Mouse (Mus musculus) MEL (cell line): ENCODE data around the gene Nabp2. TPM values are rescaled to one million over a fixed set of nuclear protein-coding genes. Genes with fewer than 3 reads are reported as not detected.
A peak's percentile ranks its signal among the peaks of the same experiment; 100 is the strongest.

Experiments
- DNase-seq: peaks from one replicate; pipeline ENCODE4 v3.0.0; 2011; ENCODE audit warnings: low read depth, low spot score
- H3K27ac ChIP-seq: 2 replicates; pipeline ENCODE4 v1.5.1; 2012; ENCODE audit warnings: low read depth, mild to moderate bottlenecking, control low read depth, low read length, moderate library complexity; ENCODE audit not compliant: control insufficient read depth
- H3K27me3 ChIP-seq, 2 experiments: fragments of 150-350 bp in 1 of 2; sonication (generic) in 1 of 2; 2 replicates each; pipeline ENCODE4 v1.6.1; 2012; ENCODE audit warnings: low read length in 2 of 2, mild to moderate bottlenecking in 2 of 2, improper control_type of control experiment in 1 of 2, moderate library complexity in 1 of 2; ENCODE audit not compliant: insufficient read depth in 2 of 2, control insufficient read depth in 1 of 2
- H3K36me3 ChIP-seq, 2 experiments: 2 replicates each; pipeline ENCODE4 v1.6.1; 2012 to 2014; ENCODE audit warnings: low read length in 2 of 2, improper control_type of control experiment in 1 of 2, inconsistent platforms in 1 of 2, mild to moderate bottlenecking in 1 of 2; ENCODE audit not compliant: insufficient read depth in 2 of 2, control insufficient read depth in 1 of 2
- H3K4me1 ChIP-seq, 2 experiments: fragments of 150-350 bp in 1 of 2; sonication (generic) in 1 of 2; 2 replicates each; pipeline ENCODE4 v1.6.1; 2012; ENCODE audit warnings: low read length in 2 of 2, improper control_type of control experiment in 1 of 2, mild to moderate bottlenecking in 1 of 2; ENCODE audit not compliant: insufficient read depth in 2 of 2, control insufficient read depth in 1 of 2
- H3K4me3 ChIP-seq, 2 experiments: fragments of 150-350 bp in 1 of 2; sonication (generic) in 1 of 2; 2 replicates each; pipeline ENCODE4 v1.5.1; 2012; ENCODE audit warnings: low read depth in 2 of 2, low read length in 2 of 2, mild to moderate bottlenecking in 2 of 2, moderate library complexity in 2 of 2, control low read depth in 1 of 2, improper control_type of control experiment in 1 of 2; ENCODE audit not compliant: control insufficient read depth in 1 of 2, insufficient read depth in 1 of 2
- H3K79me2 ChIP-seq: 2 replicates; pipeline ENCODE4 v1.6.1; 2012; ENCODE audit warnings: mild to moderate bottlenecking, low read length, moderate library complexity; ENCODE audit not compliant: control insufficient read depth, poor library complexity, insufficient read depth
- H3K9ac ChIP-seq: 2 replicates; pipeline ENCODE4 v1.6.1; 2012; ENCODE audit warnings: low read depth, mild to moderate bottlenecking, control low read depth, low read length, moderate library complexity; ENCODE audit not compliant: control insufficient read depth, poor library complexity, severe bottlenecking
- H3K9me3 ChIP-seq: fragments of 150-350 bp; sonication (generic); replicated peaks from 2 replicates; pipeline ENCODE4 v1.6.1; 2012; ENCODE audit warnings: mild to moderate bottlenecking, low read length, improper control_type of control experiment, moderate library complexity; ENCODE audit not compliant: insufficient read depth
- BHLHE40 ChIP-seq: IDR thresholded peaks from 2 replicates; pipeline ENCODE4 v1.6.1; 2012; ENCODE audit warnings: low read depth, mild to moderate bottlenecking, inconsistent platforms, low read length, improper control_type of control experiment, borderline replicate concordance
- CHD1 ChIP-seq: IDR thresholded peaks from 2 replicates; pipeline ENCODE4 v1.6.1; 2012; ENCODE audit warnings: low read depth, mild to moderate bottlenecking, inconsistent platforms, low read length, improper control_type of control experiment
- CHD2 ChIP-seq: IDR thresholded peaks from 2 replicates; pipeline ENCODE4 v1.6.1; 2011; ENCODE audit warnings: low read length, improper control_type of control experiment
- CTCF ChIP-seq, 3 experiments: IDR thresholded peaks in 2 of 3; conservative IDR thresholded peaks in 1 of 3; 2 replicates each; pipeline ENCODE4 v1.5.1; 2011 to 2012; ENCODE audit warnings: low read length in 3 of 3, low read depth in 2 of 3, mild to moderate bottlenecking in 2 of 3, improper control_type of control experiment in 1 of 3, inconsistent platforms in 1 of 3, mixed read lengths in 1 of 3, moderate library complexity in 1 of 3; ENCODE audit not compliant: control insufficient read depth in 1 of 3, insufficient read depth in 1 of 3, poor library complexity in 1 of 3, severe bottlenecking in 1 of 3
- E2F4 ChIP-seq: IDR thresholded peaks from 2 replicates; pipeline ENCODE4 v1.6.1; 2011; ENCODE audit warnings: low read depth, low read length, improper control_type of control experiment, borderline replicate concordance
- ELF1 ChIP-seq: IDR thresholded peaks from 2 replicates; pipeline ENCODE4 v1.6.1; 2014; ENCODE audit warnings: low read depth, mild to moderate bottlenecking, inconsistent platforms, low read length, improper control_type of control experiment, moderate library complexity
- EP300 ChIP-seq, 2 experiments: IDR thresholded peaks; 2 replicates each; pipeline ENCODE4 v1.6.1; 2011; ENCODE audit warnings: improper control_type of control experiment in 2 of 2, low read length in 2 of 2, low read depth in 1 of 2, mild to moderate bottlenecking in 1 of 2
- ETS1 ChIP-seq: IDR thresholded peaks from 2 replicates; pipeline ENCODE4 v1.6.1; 2012; ENCODE audit warnings: low read depth, mild to moderate bottlenecking, inconsistent platforms, low read length, improper control_type of control experiment, moderate library complexity
- GABPA ChIP-seq: IDR thresholded peaks from 2 replicates; pipeline ENCODE4 v1.6.1; 2012; ENCODE audit warnings: low read depth, mild to moderate bottlenecking, inconsistent platforms, low read length, improper control_type of control experiment, moderate library complexity
- GATA1 ChIP-seq: IDR thresholded peaks from 2 replicates; pipeline ENCODE4 v1.6.1; 2011; ENCODE audit warnings: low read depth, low read length, improper control_type of control experiment
- HCFC1 ChIP-seq: IDR thresholded peaks from 2 replicates; pipeline ENCODE4 v1.6.1; 2012; ENCODE audit warnings: low read depth, mild to moderate bottlenecking, inconsistent platforms, low read length, improper control_type of control experiment, moderate library complexity
- JUND ChIP-seq: IDR thresholded peaks from 2 replicates; pipeline ENCODE4 v1.6.1; 2011; ENCODE audit warnings: low read depth, mild to moderate bottlenecking, improper control_type of control experiment, low read length
- KAT2A ChIP-seq: conservative IDR thresholded peaks from 2 replicates; pipeline ENCODE4 v1.6.1; 2012; ENCODE audit warnings: low read depth, low read length, improper control_type of control experiment, inconsistent platforms
- MAFK ChIP-seq: IDR thresholded peaks from 2 replicates; pipeline ENCODE4 v1.6.1; 2011; ENCODE audit warnings: low read depth, mild to moderate bottlenecking, low read length, improper control_type of control experiment, borderline replicate concordance
- MAX ChIP-seq: IDR thresholded peaks from 2 replicates; pipeline ENCODE4 v1.6.1; 2011; ENCODE audit warnings: low read length, improper control_type of control experiment
- MAZ ChIP-seq: IDR thresholded peaks from 2 replicates; pipeline ENCODE4 v1.6.1; 2012; ENCODE audit warnings: low read depth, mild to moderate bottlenecking, inconsistent platforms, low read length, improper control_type of control experiment
- MEF2A ChIP-seq: IDR thresholded peaks from 2 replicates; pipeline ENCODE4 v1.6.1; 2014; ENCODE audit warnings: low read depth, mild to moderate bottlenecking, inconsistent platforms, low read length, improper control_type of control experiment; ENCODE audit not compliant: poor library complexity, insufficient replicate concordance, severe bottlenecking; ENCODE audit errors: extremely low read depth
- MXI1 ChIP-seq: IDR thresholded peaks from 2 replicates; pipeline ENCODE4 v1.6.1; 2011; ENCODE audit warnings: mild to moderate bottlenecking, low read depth, low read length, improper control_type of control experiment
- MYC ChIP-seq: IDR thresholded peaks from 2 replicates; pipeline ENCODE4 v1.6.1; 2011; ENCODE audit warnings: low read depth, mild to moderate bottlenecking, low read length, improper control_type of control experiment, moderate library complexity
- NELFE ChIP-seq: IDR thresholded peaks from 2 replicates; pipeline ENCODE4 v1.6.1; 2011; ENCODE audit warnings: low read depth, low read length, improper control_type of control experiment
- NRF1 ChIP-seq: IDR thresholded peaks from 2 replicates; pipeline ENCODE4 v1.6.1; 2014; ENCODE audit warnings: low read depth, mild to moderate bottlenecking, inconsistent platforms, low read length, improper control_type of control experiment, moderate library complexity; ENCODE audit not compliant: poor library complexity, insufficient read depth, severe bottlenecking
- POLR2A ChIP-seq, 2 experiments: IDR thresholded peaks; 2 replicates each; pipeline ENCODE4 v1.6.1; 2011 to 2012; ENCODE audit warnings: low read length in 2 of 2, mild to moderate bottlenecking in 2 of 2, control low read depth in 1 of 2, improper control_type of control experiment in 1 of 2, low read depth in 1 of 2, moderate library complexity in 1 of 2; ENCODE audit not compliant: control insufficient read depth in 1 of 2, insufficient read depth in 1 of 2, poor library complexity in 1 of 2
- POLR2AphosphoS5 ChIP-seq: IDR thresholded peaks from 2 replicates; pipeline ENCODE4 v1.6.1; 2012; ENCODE audit warnings: low read depth, borderline replicate concordance, mild to moderate bottlenecking, inconsistent platforms, low read length, moderate library complexity, mixed read lengths
- SIN3A ChIP-seq: IDR thresholded peaks from 2 replicates; pipeline ENCODE4 v1.6.1; 2012; ENCODE audit warnings: low read length, improper control_type of control experiment, inconsistent platforms
- TCF12 ChIP-seq: IDR thresholded peaks from 2 replicates; pipeline ENCODE4 v1.6.1; 2014; ENCODE audit warnings: low read depth, mild to moderate bottlenecking, inconsistent platforms, low read length, improper control_type of control experiment, moderate library complexity
- USF1 ChIP-seq: IDR thresholded peaks from 2 replicates; pipeline ENCODE4 v1.6.1; 2014; ENCODE audit warnings: low read depth, mild to moderate bottlenecking, inconsistent platforms, low read length, improper control_type of control experiment, moderate library complexity
- USF2 ChIP-seq, 2 experiments: IDR thresholded peaks; 2 replicates each; pipeline ENCODE4 v1.6.1; 2011 to 2012; ENCODE audit warnings: improper control_type of control experiment in 2 of 2, low read length in 2 of 2, borderline replicate concordance in 1 of 2, inconsistent platforms in 1 of 2, low read depth in 1 of 2, mild to moderate bottlenecking in 1 of 2; ENCODE audit not compliant: insufficient read depth in 1 of 2
- ZKSCAN1 ChIP-seq: IDR thresholded peaks from 2 replicates; pipeline ENCODE4 v1.6.1; 2012; ENCODE audit warnings: low read depth, mild to moderate bottlenecking, inconsistent platforms, low read length, improper control_type of control experiment, moderate library complexity
- ZNF384 ChIP-seq: IDR thresholded peaks from 2 replicates; pipeline ENCODE4 v1.6.1; 2012; ENCODE audit warnings: low read depth, mild to moderate bottlenecking, inconsistent platforms, low read length, improper control_type of control experiment
- polyA plus RNA-seq, 2 experiments: library from polyadenylated mRNA; stranded (reverse) in 1 of 2; unstranded in 1 of 2; fragments of >175 nt in 1 of 2; fragments of >200 nt in 1 of 2; gene quantifications; 2 replicates each; pipeline versions ENCODE4 v1.2.1 to v1.2.4; 2012; ENCODE audit warnings: low replicate concordance in 2 of 2, low read depth in 1 of 2; ENCODE audit not compliant: insufficient read length in 2 of 2, insufficient read depth in 1 of 2, missing spikeins in 1 of 2
- total RNA-seq: library from RNA; depleted of rRNA; stranded (reverse); fragments of 300-350 nt; gene quantifications from 2 replicates; pipeline ENCODE4 v1.2.3, GENCODE M21; 2012

Nabp2 gene
- total and polyA plus RNA-seq, 3 experiments, result 33.7 to 249 (median 166) TPM

GRCm38 (mm10) chr10:128459409-128460269 lies 48.3 kb upstream of the Nabp2 start (continued):
- TF ChIP-seq MAFK (no peak), EP300 (IDR thresholded peaks at IDR 0.05; ENCODE audit: low read depth in 1 of 2, low read length in 2 of 2) (peak; percentile 17 to 56; a peak in 1 of 4 replicates), ZKSCAN1 (no peak), MAX (no peak), ZNF384 (peak; percentile 93), HCFC1 (peak; percentile 40; the same call in 1 of the 2 replicates), GATA1 (no peak), TCF12 (peak; percentile 60; the same call in 1 of the 2 replicates), MEF2A (no peak), USF2 (IDR thresholded peaks at IDR 0.05; ENCODE audit: borderline replicate concordance in 1 of 2, insufficient read depth in 1 of 2, low read depth in 1 of 2, low read length in 2 of 2) (no peak)

- H3K27me3 ChIP-seq, result no peaks in the 10 kb centered on the region
- peak within 1 kb of the TSS; percentile 95 for H3K27ac ChIP-seq
- H3K4me1 ChIP-seq, result peaks cover 5 to 17% of the 10 kb centered on the region in 2 experiments; a peak in 3 of 4 replicates
- DNase-seq, result peak; percentile 76
- H3K36me3 ChIP-seq, result peaks cover 5 to 7% of the 10 kb centered on the region in 2 experiments; a peak in 3 of 4 replicates
- peaks cover 21% of the 10 kb centered on the region for H3K79me2 ChIP-seq
- peak within 1 kb of the TSS; percentile 99 for H3K9ac ChIP-seq
- H3K4me3 ChIP-seq, result peak within 1 kb of the TSS; percentile 97 to 98
- no peaks in the 10 kb centered on the region for H3K9me3 ChIP-seq
- TF ChIP-seq MXI1 (no peak; the same call in 1 of the 2 replicates), CHD2 (no peak), SIN3A (no peak), POLR2A (IDR thresholded peaks at IDR 0.05; ENCODE audit: control insufficient read depth in 1 of 2, insufficient read depth in 1 of 2, low read depth in 1 of 2, low read length in 2 of 2, poor library complexity in 1 of 2) (peak in 1 of 2 experiments; percentile 80; a peak in 3 of 4 replicates), JUND (no peak), GABPA (no peak), USF1 (0 out of 2 replicates have a peak, but pooled peaks have one; percentile 7), POLR2AphosphoS5 (no peak), MYC (no peak), MAX (no peak; the same call in 1 of the 2 replicates), USF2 (IDR thresholded peaks at IDR 0.05; ENCODE audit: borderline replicate concordance in 1 of 2, insufficient read depth in 1 of 2, low read depth in 1 of 2, low read length in 2 of 2) (no peak), E2F4 (no peak; the same call in 1 of the 2 replicates), CHD1 (no peak), GATA1 (no peak), MAZ (peak; percentile 41; the same call in 1 of the 2 replicates), TCF12 (no peak), ZNF384 (no peak), NELFE (peak; percentile 47; the same call in 1 of the 2 replicates), HCFC1 (0 out of 2 replicates have a peak, but pooled peaks have one; percentile 3), NRF1 (no peak), ELF1 (no peak), MEF2A (no peak), CTCF (IDR thresholded peaks at IDR 0.05 in 2 of 3, conservative IDR thresholded peaks at IDR 0.05 in 1 of 3; ENCODE audit: control insufficient read depth in 1 of 3, insufficient read depth in 1 of 3, low read depth in 2 of 3, low read length in 3 of 3, poor library complexity in 1 of 3, severe bottlenecking in 1 of 3) (peak in 2 of 3 experiments; percentile 62 to 98; a peak in 5 of 6 replicates), BHLHE40 (no peak), KAT2A (no peak), ETS1 (no peak)
Measured at GRCm38 (mm10) chr10:128458719-128459408, 47.6 kb upstream of the Nabp2 start, which contains the start of gene Smarcc2. Gene Smarcc2, plus strand, starts transcription at chr10:128459248.
